In genomic region chr9:36918582-36918981, GRCm38 (mm10) we compare ENCODE assay signal across 21 mouse cellular contexts.
"Had no signal": no experiment of that assay in that cellular context is flagged by ENCODE, and none has a peak within 500 bp of the region (broad histone marks: within the 10 kb centered on the region; RNA-seq: fewer than 3 reads in every experiment).

No protein-coding gene starts in this region.

- H3K4me3 ChIP-seq: heart, embryonic 10.5 days; heart, embryonic 12.5 days; hindbrain, embryonic 10.5 days; hindbrain, embryonic 12.5 days; intestine, embryonic 15.5 days; layer of hippocampus, adult 2 months; limb, embryonic 10.5 days; limb, embryonic 12.5 days; liver, embryonic 13.5 days; liver, embryonic 15.5 days had no signal

- DNase-seq: gastrocnemius, postnatal 14 days; heart, adult 18-20 months; heart, postnatal 10 days; heart, postnatal 4 days; kidney, adult 18-20 months; kidney, adult 8-10 months; kidney, postnatal 10 days; kidney, postnatal 25 days; kidney, postnatal 4 days; liver; liver, embryonic 13.5 days; liver, postnatal 0 days had no signal

- H3K27ac ChIP-seq: heart, embryonic 10.5 days; hindbrain, embryonic 10.5 days; hindbrain, embryonic 12.5 days; intestine, embryonic 15.5 days; limb, embryonic 10.5 days; limb, embryonic 12.5 days; liver, embryonic 13.5 days; liver, embryonic 15.5 days had no signal
